Mouse (Mus musculus): ENCODE measurements around the gene Spink4.

DNA sequence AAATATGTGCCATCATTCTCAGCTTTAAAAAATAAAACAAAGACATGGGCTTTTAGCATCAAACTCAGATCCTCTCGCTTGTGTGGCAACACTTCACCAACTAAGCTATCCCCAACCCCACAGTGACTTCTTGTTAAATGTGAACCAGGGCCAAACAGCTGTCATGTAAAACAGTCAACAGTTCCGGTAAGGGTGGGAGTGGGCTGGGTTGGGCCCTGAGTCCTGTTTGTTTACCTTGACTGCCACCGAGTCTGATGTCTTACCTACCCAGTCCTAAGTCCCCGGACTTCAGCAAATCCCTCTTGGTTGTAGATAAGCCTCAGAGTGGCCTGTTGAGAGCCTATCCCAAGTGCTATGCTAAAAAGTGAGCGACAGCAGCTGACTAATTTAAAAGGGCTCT is 13.8 kb downstream of the Spink4 start:
- TF ChIP-seq POLR2AphosphoS2 (IDR thresholded peaks at IDR 0.05; ENCODE audit: insufficient read length, low read depth) = no peak
- no peak for TF ChIP-seq TCF12 (IDR thresholded peaks at IDR 0.05; ENCODE audit: insufficient read depth, poor library complexity, severe bottlenecking)
- TF ChIP-seq E2F4 (IDR thresholded peaks at IDR 0.05; ENCODE audit: insufficient read depth) = no peak
- TF ChIP-seq SRF (IDR thresholded peaks at IDR 0.05; ENCODE audit: control insufficient read depth, insufficient read length, low read depth) = no peak
- no peak for TF ChIP-seq POLR2A (IDR thresholded peaks at IDR 0.05; ENCODE audit: insufficient read length, low read depth)

Data from myocyte (in vitro differentiated cells).